Mouse (Mus musculus): ENCODE data around the gene Kif1b. TPM values are rescaled to one million over a fixed set of nuclear protein-coding genes. Genes with fewer than 3 reads are reported as not detected.
"Not testable (repeated sequence)": the region's sequence is repeated elsewhere in the genome, so short reads cannot be mapped to it uniquely, and the experiment has no call there.

Kif1b gene
- polyA plus RNA-seq, 1 experiment from 2014 or later: 173 TPM

GRCm38 (mm10) chr4:149215982-149216381 is 91.5 kb downstream of the Kif1b start:
- no peak for DNase-seq (ENCODE audit: low spot score)
- no peak for ATAC-seq (ENCODE audit: low FRiP score)
- Histone ChIP-seq H3K4me1 (replicated peaks; ENCODE audit: control insufficient read depth, insufficient read depth, low read length) (peaks cover 6% of the 10 kb centered on the region; the same call in 1 of the 2 replicates), H3K4me2 (replicated peaks; ENCODE audit: low read depth, low read length) (no peak overlapping the region), H3K36me3 (ENCODE audit: control insufficient read depth, insufficient read depth, low read length) (peaks cover 21% of the 10 kb centered on the region), H3K9me3 (ENCODE audit: control insufficient read depth, low read length) (no peaks in the 10 kb centered on the region), H3K27ac (ENCODE audit: low read depth, low read length) (no peak overlapping the region), H3K27me3 (ENCODE audit: control insufficient read depth, insufficient read depth, low read length) (no peaks in the 10 kb centered on the region), H3K9ac (ENCODE audit: low read depth, low read length) (no peak overlapping the region), H3K4me3 (ENCODE audit: low read depth, low read length) (no peak overlapping the region)
- WGBS: 92% methylated on average over 9 of the region's 9 CpGs

GRCm38 (mm10) chr4:149215397-149215796 is 92.1 kb downstream of the Kif1b start:
- WGBS: 64% methylated on average over 2 of the region's 2 CpGs
- Histone ChIP-seq H3K27ac (ENCODE audit: low read depth, low read length) (no peak overlapping the region), H3K27me3 (ENCODE audit: control insufficient read depth, insufficient read depth, low read length) (no peaks in the 10 kb centered on the region), H3K9ac (ENCODE audit: low read depth, low read length) (no peak overlapping the region), H3K9me3 (ENCODE audit: control insufficient read depth, low read length) (no peaks in the 10 kb centered on the region), H3K4me2 (replicated peaks; ENCODE audit: low read depth, low read length) (no peak overlapping the region), H3K4me1 (replicated peaks; ENCODE audit: control insufficient read depth, insufficient read depth, low read length) (peaks cover 6% of the 10 kb centered on the region; the same call in 1 of the 2 replicates), H3K4me3 (ENCODE audit: low read depth, low read length) (no peak overlapping the region), H3K36me3 (ENCODE audit: control insufficient read depth, insufficient read depth, low read length) (peaks cover 21% of the 10 kb centered on the region)
- no peak for ATAC-seq (ENCODE audit: low FRiP score)
- no peak for DNase-seq (ENCODE audit: low spot score)

- H3K4me2 ChIP-seq (replicated peaks; ENCODE audit: low read depth, low read length); ATAC-seq (ENCODE audit: low FRiP score); H3K27ac ChIP-seq (ENCODE audit: low read depth, low read length); H3K27me3 ChIP-seq (ENCODE audit: control insufficient read depth, insufficient read depth, low read length); DNase-seq (ENCODE audit: low spot score); H3K4me3 ChIP-seq (ENCODE audit: low read depth, low read length); H3K4me1 ChIP-seq (replicated peaks; ENCODE audit: control insufficient read depth, insufficient read depth, low read length); H3K9me3 ChIP-seq (ENCODE audit: control insufficient read depth, low read length); H3K9ac ChIP-seq (ENCODE audit: low read depth, low read length): not testable (repeated sequence)
- 100% methylated on average over 2 of the region's 2 CpGs for WGBS
- H3K36me3 ChIP-seq (ENCODE audit: control insufficient read depth, insufficient read depth, low read length): peaks cover 23% of the 10 kb centered on the region
Measured at GRCm38 (mm10) chr4:149214468-149214867, 93.0 kb downstream of the Kif1b start.

GRCm38 (mm10) chr4:149213466-149213865 is 94.0 kb downstream of the Kif1b start:
- WGBS: 97% methylated on average over 9 of the region's 9 CpGs
- H3K27me3 ChIP-seq (ENCODE audit: control insufficient read depth, insufficient read depth, low read length): no peaks in the 10 kb centered on the region
- peaks cover 24% of the 10 kb centered on the region for H3K36me3 ChIP-seq (ENCODE audit: control insufficient read depth, insufficient read depth, low read length)
- H3K4me2 ChIP-seq (replicated peaks; ENCODE audit: low read depth, low read length): no peak overlapping the region
- no peak overlapping the region for H3K27ac ChIP-seq (ENCODE audit: low read depth, low read length)
- no peaks in the 10 kb centered on the region for H3K9me3 ChIP-seq (ENCODE audit: control insufficient read depth, low read length)
- H3K4me3 ChIP-seq (ENCODE audit: low read depth, low read length): no peak overlapping the region
- no peak for ATAC-seq (ENCODE audit: low FRiP score)
- no peaks in the 10 kb centered on the region for H3K4me1 ChIP-seq (replicated peaks; ENCODE audit: control insufficient read depth, insufficient read depth, low read length)
- DNase-seq (ENCODE audit: low spot score): no peak
- no peak overlapping the region for H3K9ac ChIP-seq (ENCODE audit: low read depth, low read length)

GRCm38 (mm10) chr4:149211441-149211840 is 96.1 kb downstream of the Kif1b start:
- not testable (repeated sequence) for H3K9me3 ChIP-seq (ENCODE audit: control insufficient read depth, low read length); H3K4me2 ChIP-seq (replicated peaks; ENCODE audit: low read depth, low read length); H3K4me3 ChIP-seq (ENCODE audit: low read depth, low read length); H3K9ac ChIP-seq (ENCODE audit: low read depth, low read length); DNase-seq (ENCODE audit: low spot score); H3K27ac ChIP-seq (ENCODE audit: low read depth, low read length); H3K27me3 ChIP-seq (ENCODE audit: control insufficient read depth, insufficient read depth, low read length); ATAC-seq (ENCODE audit: low FRiP score); H3K4me1 ChIP-seq (replicated peaks; ENCODE audit: control insufficient read depth, insufficient read depth, low read length)
- WGBS: 96% methylated on average over 5 of the region's 6 CpGs
- H3K36me3 ChIP-seq (ENCODE audit: control insufficient read depth, insufficient read depth, low read length): peaks cover 27% of the 10 kb centered on the region

GRCm38 (mm10) chr4:149202467-149202866 is 105.0 kb downstream of the Kif1b start:
- Histone ChIP-seq H3K27ac (ENCODE audit: low read depth, low read length) (no peak overlapping the region), H3K4me2 (replicated peaks; ENCODE audit: low read depth, low read length) (no peak overlapping the region), H3K27me3 (ENCODE audit: control insufficient read depth, insufficient read depth, low read length) (no peaks in the 10 kb centered on the region), H3K9me3 (ENCODE audit: control insufficient read depth, low read length) (no peaks in the 10 kb centered on the region), H3K9ac (ENCODE audit: low read depth, low read length) (no peak overlapping the region), H3K4me3 (ENCODE audit: low read depth, low read length) (no peak overlapping the region), H3K4me1 (replicated peaks; ENCODE audit: control insufficient read depth, insufficient read depth, low read length) (no peaks in the 10 kb centered on the region), H3K36me3 (ENCODE audit: control insufficient read depth, insufficient read depth, low read length) (peaks cover 16% of the 10 kb centered on the region; the same call in 1 of the 2 replicates)
- DNase-seq (ENCODE audit: low spot score) (no peak), ATAC-seq (ENCODE audit: low FRiP score) (no peak)
- 92% methylated on average over 3 of the region's 3 CpGs for WGBS

GRCm38 (mm10) chr4:149201110-149201509 is 106.4 kb downstream of the Kif1b start:
- H3K27ac ChIP-seq (ENCODE audit: low read depth, low read length): no peak overlapping the region
- H3K9ac ChIP-seq (ENCODE audit: low read depth, low read length): no peak overlapping the region
- H3K27me3 ChIP-seq (ENCODE audit: control insufficient read depth, insufficient read depth, low read length): no peaks in the 10 kb centered on the region
- no peak overlapping the region for H3K4me2 ChIP-seq (replicated peaks; ENCODE audit: low read depth, low read length)
- H3K4me1 ChIP-seq (replicated peaks; ENCODE audit: control insufficient read depth, insufficient read depth, low read length): no peaks in the 10 kb centered on the region
- H3K36me3 ChIP-seq (ENCODE audit: control insufficient read depth, insufficient read depth, low read length): peaks cover 18% of the 10 kb centered on the region; the same call in 1 of the 2 replicates
- 92% methylated on average over 4 of the region's 4 CpGs for WGBS
- H3K4me3 ChIP-seq (ENCODE audit: low read depth, low read length): no peak overlapping the region
- DNase-seq (ENCODE audit: low spot score): no peak
- H3K9me3 ChIP-seq (ENCODE audit: control insufficient read depth, low read length): no peaks in the 10 kb centered on the region
- no peak for ATAC-seq (ENCODE audit: low FRiP score)

GRCm38 (mm10) chr4:149197180-149197579 is 110.3 kb downstream of the Kif1b start:
- H3K9ac ChIP-seq (ENCODE audit: low read depth, low read length): no peak overlapping the region
- DNase-seq (ENCODE audit: low spot score) (no peak), ATAC-seq (ENCODE audit: low FRiP score) (no peak)
- H3K4me3 ChIP-seq (ENCODE audit: low read depth, low read length): no peak overlapping the region
- peaks cover 15% of the 10 kb centered on the region; the same call in 1 of the 2 replicates for H3K36me3 ChIP-seq (ENCODE audit: control insufficient read depth, insufficient read depth, low read length)
- H3K4me1 ChIP-seq (replicated peaks; ENCODE audit: control insufficient read depth, insufficient read depth, low read length): no peaks in the 10 kb centered on the region
- no peak overlapping the region for H3K27ac ChIP-seq (ENCODE audit: low read depth, low read length)
- H3K27me3 ChIP-seq (ENCODE audit: control insufficient read depth, insufficient read depth, low read length): no peaks in the 10 kb centered on the region
- H3K9me3 ChIP-seq (ENCODE audit: control insufficient read depth, low read length): no peaks in the 10 kb centered on the region
- 83% methylated on average over 1 of the region's 1 CpGs for WGBS
- no peak overlapping the region for H3K4me2 ChIP-seq (replicated peaks; ENCODE audit: low read depth, low read length)

- H3K27ac ChIP-seq (ENCODE audit: low read depth, low read length): no peak overlapping the region
- DNase-seq (ENCODE audit: low spot score): no peak
- no peaks in the 10 kb centered on the region for H3K9me3 ChIP-seq (ENCODE audit: control insufficient read depth, low read length)
- no peak overlapping the region for H3K9ac ChIP-seq (ENCODE audit: low read depth, low read length)
- no peak overlapping the region for H3K4me3 ChIP-seq (ENCODE audit: low read depth, low read length)
- no peak overlapping the region for H3K4me2 ChIP-seq (replicated peaks; ENCODE audit: low read depth, low read length)
- no peaks in the 10 kb centered on the region for H3K4me1 ChIP-seq (replicated peaks; ENCODE audit: control insufficient read depth, insufficient read depth, low read length)
- peaks cover 11% of the 10 kb centered on the region for H3K36me3 ChIP-seq (ENCODE audit: control insufficient read depth, insufficient read depth, low read length)
- no peak for ATAC-seq (ENCODE audit: low FRiP score)
- 91% methylated on average over 7 of the region's 7 CpGs for WGBS
- H3K27me3 ChIP-seq (ENCODE audit: control insufficient read depth, insufficient read depth, low read length): no peaks in the 10 kb centered on the region
Measured at GRCm38 (mm10) chr4:149191103-149191502, 116.4 kb downstream of the Kif1b start.
